Comparison of ENCODE assay signal across 15 mouse cellular contexts in the genomic region with DNA sequence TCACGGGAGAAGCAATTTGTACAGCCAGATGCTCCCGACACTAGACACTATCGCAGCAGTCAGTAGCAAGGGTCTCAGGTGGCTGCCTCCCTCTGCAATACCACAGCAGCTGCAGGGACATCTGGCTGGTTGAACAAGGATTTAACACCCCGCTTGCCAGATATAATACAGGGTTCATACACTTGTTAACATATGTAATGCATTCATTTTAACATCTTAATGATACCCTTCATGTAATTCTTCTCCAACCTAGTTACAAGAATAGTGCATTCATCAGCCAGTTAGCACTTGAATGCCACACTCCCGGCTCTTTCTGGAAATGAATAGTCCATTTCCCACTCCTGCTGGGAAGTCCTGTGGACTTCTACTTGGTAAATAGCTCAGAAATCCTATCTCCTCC. TPM values are rescaled to one million over a fixed set of nuclear protein-coding genes. Genes with fewer than 3 reads are reported as not detected.
A peak's percentile ranks its signal among the peaks of the same experiment; 100 is the strongest.
DNase-seq lines count a peak whose midpoint lies in the region; ATAC-seq lines count a peak whose summit lies in the region.
"Had no signal": no experiment of that assay in that cellular context is flagged by ENCODE, and none has a peak within 500 bp of the region (broad histone marks: within the 10 kb centered on the region; RNA-seq: fewer than 3 reads in every experiment).

No protein-coding gene starts in this region.

- H3K4me1 ChIP-seq in midbrain, embryonic 10.5 days, result peaks cover 30% of the 10 kb centered on the region
- peaks cover 15% of the 10 kb centered on the region for H3K4me1 ChIP-seq in midbrain, embryonic 16.5 days (ENCODE audit: control insufficient read depth, insufficient read depth, low read length)
- H3K4me1 ChIP-seq in embryonic facial prominence, embryonic 10.5 days, result peaks cover 18% of the 10 kb centered on the region
- H3K4me1 ChIP-seq in hindbrain, embryonic 11.5 days (replicated peaks; ENCODE audit: control insufficient read depth, insufficient read depth, low read length), result no peaks in the 10 kb centered on the region; the same call in 1 of the 2 replicates
- peaks cover 18% of the 10 kb centered on the region for H3K4me1 ChIP-seq in midbrain, embryonic 15.5 days
- H3K4me1 ChIP-seq: heart, embryonic 15.5 days; intestine, embryonic 15.5 days had no signal

- peak; percentile 33 for DNase-seq in midbrain, embryonic 10.5 days (ENCODE audit: low spot score)
- DNase-seq in embryonic facial prominence, embryonic 10.5 days (ENCODE audit: low spot score), result peak; percentile 23
- peak; percentile 69 for DNase-seq in hindbrain, embryonic 11.5 days (ENCODE audit: low spot score)
- no peak for DNase-seq in right cerebral cortex, adult 2 months (ENCODE audit: low spot score in 2 of 2)
- no peak for DNase-seq in layer of hippocampus, adult 11-12 months (ENCODE audit: low spot score)
- DNase-seq: adrenal gland, adult 2 months; cerebellum, postnatal 25 days; gastrocnemius, postnatal 14 days; left cerebral cortex, postnatal 4 days; liver, postnatal 0 days had no signal

- no peak overlapping the region for H3K9ac ChIP-seq in midbrain, embryonic 16.5 days (ENCODE audit: low read depth, low read length)
- no peak overlapping the region for H3K9ac ChIP-seq in hindbrain, embryonic 11.5 days (ENCODE audit: low read depth, low read length)
- H3K9ac ChIP-seq in midbrain, embryonic 15.5 days, result no peak overlapping the region
- H3K9ac ChIP-seq: heart, embryonic 15.5 days; intestine, embryonic 15.5 days; liver, postnatal 0 days had no signal

- H3K9me3 ChIP-seq in midbrain, embryonic 10.5 days (replicated peaks), result peaks cover 6% of the 10 kb centered on the region; the same call in 1 of the 2 replicates
- 0 out of 2 replicates have a peak, but pooled peaks cover 2% of the 10 kb centered on the region for H3K9me3 ChIP-seq in midbrain, embryonic 16.5 days (replicated peaks; ENCODE audit: control insufficient read depth, low read length, poor library complexity, severe bottlenecking)
- H3K9me3 ChIP-seq in embryonic facial prominence, embryonic 10.5 days, result no peaks in the 10 kb centered on the region
- H3K9me3 ChIP-seq in hindbrain, embryonic 11.5 days (ENCODE audit: control insufficient read depth, low read length), result no peaks in the 10 kb centered on the region
- H3K9me3 ChIP-seq in midbrain, embryonic 15.5 days, result no peaks in the 10 kb centered on the region
- H3K9me3 ChIP-seq: heart, embryonic 15.5 days; intestine, embryonic 15.5 days had no signal

- 15% methylated on average over 5 of the region's 5 CpGs for WGBS in midbrain, embryonic 10.5 days
- 6% methylated on average over 5 of the region's 5 CpGs for WGBS in midbrain, embryonic 16.5 days
- 24% methylated on average over 5 of the region's 5 CpGs for WGBS in embryonic facial prominence, embryonic 10.5 days
- 11% methylated on average over 5 of the region's 5 CpGs for WGBS in hindbrain, embryonic 11.5 days
- 9% methylated on average over 5 of the region's 5 CpGs for WGBS in midbrain, embryonic 15.5 days

- no peak overlapping the region for H3K27ac ChIP-seq in midbrain, embryonic 10.5 days (replicated peaks)
- H3K27ac ChIP-seq in midbrain, embryonic 16.5 days (ENCODE audit: low read length), result no peak overlapping the region
- H3K27ac ChIP-seq in embryonic facial prominence, embryonic 10.5 days (replicated peaks), result no peak overlapping the region
- H3K27ac ChIP-seq in hindbrain, embryonic 11.5 days (ENCODE audit: low read depth, low read length), result peak overlapping the region; percentile 42; the same call in 1 of the 2 replicates
- no peak overlapping the region for H3K27ac ChIP-seq in midbrain, embryonic 15.5 days
- H3K27ac ChIP-seq: heart, embryonic 15.5 days; intestine, embryonic 15.5 days had no signal

- no peak overlapping the region for H3K4me3 ChIP-seq in midbrain, embryonic 10.5 days
- no peak overlapping the region for H3K4me3 ChIP-seq in midbrain, embryonic 16.5 days (ENCODE audit: low read depth, low read length)
- H3K4me3 ChIP-seq in embryonic facial prominence, embryonic 10.5 days, result no peak overlapping the region
- no peak overlapping the region for H3K4me3 ChIP-seq in hindbrain, embryonic 11.5 days (ENCODE audit: low read depth, low read length)
- no peak overlapping the region for H3K4me3 ChIP-seq in midbrain, embryonic 15.5 days
- H3K4me3 ChIP-seq: heart, embryonic 15.5 days; intestine, embryonic 15.5 days had no signal

- no peaks in the 10 kb centered on the region for H3K36me3 ChIP-seq in midbrain, embryonic 10.5 days
- no peaks in the 10 kb centered on the region for H3K36me3 ChIP-seq in midbrain, embryonic 16.5 days (ENCODE audit: control insufficient read depth, insufficient read depth, low read length)
- no peaks in the 10 kb centered on the region for H3K36me3 ChIP-seq in embryonic facial prominence, embryonic 10.5 days (replicated peaks)
- no peaks in the 10 kb centered on the region for H3K36me3 ChIP-seq in hindbrain, embryonic 11.5 days (ENCODE audit: control insufficient read depth, insufficient read depth, low read length)
- no peaks in the 10 kb centered on the region for H3K36me3 ChIP-seq in midbrain, embryonic 15.5 days (replicated peaks)
- H3K36me3 ChIP-seq: heart, embryonic 15.5 days; intestine, embryonic 15.5 days had no signal

- no peak; the same call in 1 of the 2 replicates for ATAC-seq in midbrain, embryonic 16.5 days
- peak; percentile 84 for ATAC-seq in hindbrain, embryonic 11.5 days (ENCODE audit: low FRiP score)
- peak; percentile 62; the same call in 1 of the 2 replicates for ATAC-seq in midbrain, embryonic 15.5 days (replicated peaks)
- ATAC-seq in activated CD4-positive, CD25-positive, alpha-beta regulatory T cell, adult 4 months, result no peak
- ATAC-seq: intestine, embryonic 15.5 days; liver, postnatal 0 days had no signal

- H3K4me2 ChIP-seq in midbrain, embryonic 16.5 days (ENCODE audit: low read length), result no peak overlapping the region
- H3K4me2 ChIP-seq in hindbrain, embryonic 11.5 days (replicated peaks; ENCODE audit: low read depth, low read length), result no peak overlapping the region
- H3K4me2 ChIP-seq in midbrain, embryonic 15.5 days, result no peak overlapping the region
- H3K4me2 ChIP-seq: heart, embryonic 15.5 days; intestine, embryonic 15.5 days had no signal

- H3K27me3 ChIP-seq in midbrain, embryonic 10.5 days (ENCODE audit: low read depth, poor library complexity, severe bottlenecking), result peaks cover 67% of the 10 kb centered on the region
- H3K27me3 ChIP-seq in midbrain, embryonic 16.5 days (ENCODE audit: control insufficient read depth, insufficient read depth, low read depth, low read length), result peaks cover 6% of the 10 kb centered on the region; the same call in 1 of the 2 replicates
- peaks cover 17% of the 10 kb centered on the region for H3K27me3 ChIP-seq in embryonic facial prominence, embryonic 10.5 days (replicated peaks; ENCODE audit: low read depth, poor library complexity, severe bottlenecking)
- 0 out of 2 replicates have a peak, but pooled peaks cover 3% of the 10 kb centered on the region for H3K27me3 ChIP-seq in hindbrain, embryonic 11.5 days (ENCODE audit: control insufficient read depth, insufficient read depth, low read length)
- 0 out of 2 replicates have a peak, but pooled peaks cover 8% of the 10 kb centered on the region for H3K27me3 ChIP-seq in midbrain, embryonic 15.5 days (replicated peaks)
- H3K27me3 ChIP-seq: intestine, embryonic 15.5 days had no signal

RNA-seq across cellular contexts. Expression of a gene that starts 18.9 kb away (rescaled TPM):
- 0.10 TPM in 1 of 2 replicates, not detected in the other for polyA plus RNA-seq in midbrain, embryonic 10.5 days (2016; fragmentation: Nextera tagmentation; extraction: Ambion mirVana)
- polyA plus RNA-seq in midbrain, embryonic 16.5 days (2015; fragmentation: Nextera tagmentation; extraction: Ambion mirVana), result 0.09 TPM in 1 of 2 replicates, not detected in the other
- polyA plus RNA-seq in embryonic facial prominence, embryonic 10.5 days (2016; fragmentation: Nextera tagmentation; extraction: Ambion mirVana), result 0.09 TPM in 2 replicates
- polyA plus RNA-seq in hindbrain, embryonic 11.5 days (2014; fragmentation: Nextera tagmentation; extraction: Ambion mirVana), result 0.08 TPM in 1 of 2 replicates, not detected in the other
- 0.08 TPM in 1 of 2 replicates, not detected in the other for polyA plus RNA-seq in midbrain, embryonic 15.5 days (2015; fragmentation: Nextera tagmentation; extraction: Ambion mirVana)
- 10 to 100 TPM; 10.7 to 12.4 TPM for polyA plus RNA-seq in activated CD4-positive, CD25-positive, alpha-beta regulatory T cell, adult 4 months (2017; shearing (Covaris generic))
- polyA plus RNA-seq: adrenal gland, adult 2 months; liver, postnatal 0 days had no signal

Comparison
In these comparisons a context has a peak if more than half of its experiments do, and no peak if none do; other contexts are left out.
1. ATAC-seq: peak in hindbrain, embryonic 11.5 days (single experiment) and midbrain, embryonic 15.5 days (single experiment); none in midbrain, embryonic 16.5 days (single experiment) and activated CD4-positive, CD25-positive, alpha-beta regulatory T cell, adult 4 months (single experiment).
2. DNase-seq: peak in midbrain, embryonic 10.5 days (single experiment), embryonic facial prominence, embryonic 10.5 days (single experiment) and hindbrain, embryonic 11.5 days (single experiment); none in right cerebral cortex, adult 2 months (0 of 2) and layer of hippocampus, adult 11-12 months (single experiment).
3. RNA of a gene that starts 18.9 kb away (polyA plus RNA-seq): 10.7 to 12.4 TPM in activated CD4-positive, CD25-positive, alpha-beta regulatory T cell, adult 4 months; 0.09 TPM in embryonic facial prominence, embryonic 10.5 days, 0.08 TPM in midbrain, embryonic 15.5 days, 0.08 TPM in hindbrain, embryonic 11.5 days, 0.09 TPM in midbrain, embryonic 16.5 days and 0.10 TPM in midbrain, embryonic 10.5 days; every median in the first group is over 10 times any median in the second.